Mouse (Mus musculus) midbrain, postnatal 0 days (tissue): ENCODE measurements at regions not wholly inside any gene's neighbourhood (a gene's known extent, or its start where the extent isn't known, plus 50 kb on each side); places are given as distances from the start of the nearest gene placed in this dataset.

Experiments used
- ATAC-seq: fragments of 200-750 bp; cut with Nextera tagmentation; 2 replicates; pipeline ENCODE4 v1.8.0; 2017; ENCODE audit warnings: moderate number of reproducible peaks, mild to moderate bottlenecking, moderate TSS enrichment, moderate library complexity; ENCODE audit not compliant: low FRiP score
- DNase-seq: peaks from one replicate; pipeline ENCODE4 v3.0.0-alpha.2; 2015; ENCODE audit warnings: low spot score
- H3K27ac ChIP-seq: fragments of 300-500 bp; sonication (generic); 2 replicates; pipeline ENCODE4 v1.5.1; 2014; ENCODE audit warnings: low read depth, mild to moderate bottlenecking, low read length, mixed read lengths
- H3K27me3 ChIP-seq: fragments of 300-500 bp; sonication (generic); 2 replicates; pipeline ENCODE4 v1.6.1; 2014; ENCODE audit warnings: low read length, control low read depth, mixed read lengths; ENCODE audit not compliant: insufficient read depth
- H3K36me3 ChIP-seq: fragments of 300-500 bp; sonication (generic); 2 replicates; pipeline ENCODE4 v1.6.1; 2014; ENCODE audit warnings: low read length, control low read depth, mixed read lengths; ENCODE audit not compliant: insufficient read depth
- H3K4me1 ChIP-seq: fragments of 300-500 bp; sonication (generic); 2 replicates; pipeline ENCODE4 v1.6.1; 2014; ENCODE audit warnings: mild to moderate bottlenecking, control low read depth, antibody characterized with exemption, low read length, mixed read lengths; ENCODE audit not compliant: insufficient read depth
- H3K4me2 ChIP-seq: fragments of 300-500 bp; sonication (generic); 2 replicates; pipeline ENCODE4 v1.6.1; 2014; ENCODE audit warnings: low read depth, mild to moderate bottlenecking, low read length, mixed read lengths; ENCODE audit not compliant: poor library complexity, severe bottlenecking
- H3K4me3 ChIP-seq: fragments of 300-500 bp; sonication (generic); 2 replicates; pipeline ENCODE4 v1.5.1; 2014; ENCODE audit warnings: low read depth, mild to moderate bottlenecking, low read length, moderate library complexity
- H3K9ac ChIP-seq: fragments of 300-500 bp; sonication (generic); replicated peaks from 2 replicates; pipeline ENCODE4 v1.6.1; 2014; ENCODE audit warnings: mild to moderate bottlenecking, low read length, moderate library complexity, mixed read lengths; ENCODE audit not compliant: poor library complexity, severe bottlenecking
- H3K9me3 ChIP-seq: fragments of 300-500 bp; sonication (generic); 2 replicates; pipeline ENCODE4 v1.6.1; 2016; ENCODE audit warnings: low read length, control low read depth
- CTCF ChIP-seq: IDR thresholded peaks from 2 replicates; pipeline ENCODE4 v1.5.1; 2016; ENCODE audit warnings: antibody characterized with exemption, mild to moderate bottlenecking
- WGBS: fragments of 180-500 bp; shearing (Covaris S2); extraction: QIAGEN DNeasy Blood & Tissue Kit; methylation state at CpG from one replicate; pipeline ENCODE4 v1.1.7; 2014; 5-methylcytosine and 5-hydroxymethylcytosine counted together

GRCm38 (mm10) chr4:106167716-106168115 lies 148.3 kb upstream of the Usp24 start:
- H3K36me3 ChIP-seq = no peaks in the 10 kb centered on the region
- no peak for ATAC-seq
- H3K27ac ChIP-seq = no peak overlapping the region
- no peaks in the 10 kb centered on the region for H3K9me3 ChIP-seq
- no peak overlapping the region for H3K9ac ChIP-seq
- WGBS = 76% methylated on average over 4 of the region's 4 CpGs
- H3K4me3 ChIP-seq = no peak overlapping the region
- no peak overlapping the region for H3K4me2 ChIP-seq
- no peaks in the 10 kb centered on the region for H3K4me1 ChIP-seq
- no peaks in the 10 kb centered on the region for H3K27me3 ChIP-seq
- DNase-seq = peak; percentile 18
- TF ChIP-seq CTCF = peak; percentile 43; the same call in 1 of the 2 replicates

DNA sequence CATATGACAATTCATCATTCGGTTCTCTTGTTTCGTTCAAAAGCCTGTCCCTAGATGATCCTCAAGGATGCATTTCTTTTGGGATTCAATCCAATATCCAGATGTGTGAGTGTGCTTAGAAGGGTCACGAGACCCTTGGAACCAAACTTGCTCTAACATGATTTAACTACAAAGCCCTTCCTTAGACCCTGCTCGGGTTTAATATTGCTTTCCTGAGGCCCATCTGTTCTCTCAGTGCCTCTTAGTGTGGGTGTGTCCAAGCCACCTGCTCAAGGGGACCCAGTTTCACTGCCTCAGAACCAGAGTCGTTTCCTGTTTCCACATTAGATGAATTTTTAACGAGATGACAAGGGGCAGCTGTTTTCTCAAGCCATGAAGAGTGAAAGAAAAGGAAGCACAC lies 147.3 kb upstream of the Usp24 start:
- no peak overlapping the region for H3K4me2 ChIP-seq
- no peaks in the 10 kb centered on the region for H3K4me1 ChIP-seq
- H3K27ac ChIP-seq = no peak overlapping the region
- no peak overlapping the region for H3K9ac ChIP-seq
- H3K27me3 ChIP-seq = no peaks in the 10 kb centered on the region
- no peak for TF ChIP-seq CTCF
- ATAC-seq (no peak), DNase-seq (no peak)
- 84% methylated on average over 6 of the region's 6 CpGs for WGBS
- H3K4me3 ChIP-seq = no peak overlapping the region
- H3K36me3 ChIP-seq = no peaks in the 10 kb centered on the region
- no peaks in the 10 kb centered on the region for H3K9me3 ChIP-seq

GRCm38 (mm10) chr4:106169466-106169865 lies 146.5 kb upstream of the Usp24 start:
- no peak for ATAC-seq
- H3K9ac ChIP-seq = no peak overlapping the region
- H3K4me1 ChIP-seq = no peaks in the 10 kb centered on the region
- no peaks in the 10 kb centered on the region for H3K36me3 ChIP-seq
- H3K4me3 ChIP-seq = no peak overlapping the region
- no peak overlapping the region for H3K27ac ChIP-seq
- no peaks in the 10 kb centered on the region for H3K9me3 ChIP-seq
- no peak for DNase-seq
- H3K4me2 ChIP-seq = no peak overlapping the region
- 94% methylated on average over 4 of the region's 4 CpGs for WGBS
- TF ChIP-seq CTCF = no peak
- no peaks in the 10 kb centered on the region for H3K27me3 ChIP-seq

GRCm38 (mm10) chr4:106170731-106171130 lies 145.3 kb upstream of the Usp24 start:
- no peak for TF ChIP-seq CTCF
- Histone ChIP-seq H3K4me2 (no peak overlapping the region), H3K9ac (no peak overlapping the region), H3K4me3 (no peak overlapping the region), H3K27me3 (no peaks in the 10 kb centered on the region), H3K36me3 (no peaks in the 10 kb centered on the region), H3K27ac (no peak overlapping the region), H3K4me1 (no peaks in the 10 kb centered on the region), H3K9me3 (no peaks in the 10 kb centered on the region)
- 94% methylated on average over 8 of the region's 8 CpGs for WGBS
- ATAC-seq (no peak), DNase-seq (no peak)

GRCm38 (mm10) chr4:106175352-106175751 lies 140.7 kb upstream of the Usp24 start:
- no peaks in the 10 kb centered on the region for H3K27me3 ChIP-seq
- H3K36me3 ChIP-seq = no peaks in the 10 kb centered on the region
- ATAC-seq = no peak
- DNase-seq = no peak
- TF ChIP-seq CTCF = no peak
- no peak overlapping the region for H3K9ac ChIP-seq
- no peak overlapping the region for H3K4me2 ChIP-seq
- WGBS = 83% methylated on average over 5 of the region's 5 CpGs
- no peak overlapping the region for H3K4me3 ChIP-seq
- no peaks in the 10 kb centered on the region for H3K9me3 ChIP-seq
- H3K27ac ChIP-seq = no peak overlapping the region
- H3K4me1 ChIP-seq = no peaks in the 10 kb centered on the region

DNA sequence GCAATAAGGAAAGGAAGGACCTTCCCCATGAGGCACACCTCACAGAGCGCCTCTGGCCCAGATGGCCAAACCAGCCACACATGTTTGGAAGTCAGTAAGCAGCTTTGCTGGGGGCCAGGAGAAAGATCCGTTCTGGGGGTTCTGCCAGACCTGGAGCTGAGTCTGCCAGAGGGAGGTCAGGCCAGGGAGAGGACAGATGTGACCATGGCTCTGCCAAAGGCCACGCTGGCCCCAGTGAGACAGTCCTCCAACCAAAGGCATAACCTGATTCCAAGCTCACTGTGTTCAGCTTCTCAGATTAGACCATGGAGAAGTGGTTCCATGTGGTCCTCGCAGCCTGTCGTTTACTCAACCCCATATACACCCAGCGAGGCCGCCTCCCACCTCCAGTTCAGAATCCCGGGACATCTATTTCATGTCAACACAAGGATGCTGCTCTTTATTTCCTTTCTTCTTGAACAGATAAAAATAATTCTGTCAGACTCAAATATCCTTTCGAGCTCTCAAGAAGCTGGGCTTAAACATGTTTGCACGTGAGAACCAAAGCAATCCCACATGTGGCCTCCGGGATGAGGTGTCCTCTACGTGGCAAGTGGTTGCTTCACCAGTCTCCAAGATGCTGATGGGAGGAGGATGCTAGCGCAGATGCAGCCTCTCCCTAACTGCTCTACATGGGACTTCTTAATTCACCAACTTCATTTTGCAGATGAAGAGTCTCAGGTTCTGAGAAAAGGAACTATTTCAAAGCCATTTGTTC lies 130.1 kb upstream of the Usp24 start:
- H3K4me2 ChIP-seq = no peak overlapping the region
- no peak for TF ChIP-seq CTCF
- H3K9ac ChIP-seq = no peak overlapping the region
- no peak for DNase-seq
- no peaks in the 10 kb centered on the region for H3K27me3 ChIP-seq
- no peak overlapping the region for H3K27ac ChIP-seq
- H3K4me3 ChIP-seq = no peak overlapping the region
- H3K4me1 ChIP-seq = no peaks in the 10 kb centered on the region
- no peaks in the 10 kb centered on the region for H3K9me3 ChIP-seq
- ATAC-seq = no peak
- WGBS = 87% methylated on average over 13 of the region's 13 CpGs
- H3K36me3 ChIP-seq = no peaks in the 10 kb centered on the region
